Mouse (Mus musculus): ENCODE measurements at regions not wholly inside any gene's neighbourhood (a gene's known extent, or its start where the extent isn't known, plus 50 kb on each side); places are given as distances from the start of the nearest gene placed in this dataset.

GRCm38 (mm10) chr12:13691394-13692165 lies 422.6 kb downstream of the Nbas start:
- DNase-seq (ENCODE audit: extremely low spot score, low read depth, low spot score), result no peak

GRCm38 (mm10) chr12:13677266-13677665 lies 408.3 kb downstream of the Nbas start:
- DNase-seq (ENCODE audit: extremely low spot score, low read depth, low spot score), result no peak

- no peak for DNase-seq (ENCODE audit: extremely low spot score, low read depth, low spot score)
These were observed 400.5 kb downstream of the Nbas start for GRCm38 (mm10) chr12:13669453-13669852.

GRCm38 (mm10) chr12:13668485-13669022 lies 399.6 kb downstream of the Nbas start:
- DNase-seq (ENCODE audit: extremely low spot score, low read depth, low spot score), result no peak

- DNase-seq (ENCODE audit: extremely low spot score, low read depth, low spot score), result peak; percentile 28
These were observed 370.4 kb downstream of the Nbas start for GRCm38 (mm10) chr12:13639336-13639735.

Measured in hindlimb bud, embryonic 11.5 days (tissue).